8 mouse cellular contexts compared by ENCODE assay signal in genomic region chr19:47503625-47504024, GRCm38 (mm10). TPM values are rescaled to one million over a fixed set of nuclear protein-coding genes. Genes with fewer than 3 reads are reported as not detected.
DNase-seq lines count a peak whose midpoint lies in the region.

No protein-coding gene starts in this region.

- intact Hi-C loops in heart, postnatal 36 days (cut with DNase I): loop anchor here (2.0 kb wide), 1 partner anchor 39 kb away; the partner anchor contains the start of gene Sh3pxd2a

- DNase-seq in heart, postnatal 4 days: peak; percentile 52
- no peak for DNase-seq in heart, postnatal 36 days
- DNase-seq in CD4-positive helper T cell, adult 2 months (ENCODE audit: low read depth, low spot score): peak; percentile 53
- DNase-seq in adipocyte (ENCODE audit: low spot score): peak; percentile 51
- peak; percentile 56 for DNase-seq in kidney, postnatal 14 days
- peak; percentile 44 for DNase-seq in yolk sac, embryonic 10.5 days (ENCODE audit: low spot score)
- DNase-seq in adrenal gland, postnatal 25 days: no peak
- DNase-seq in cerebellum, postnatal 36 days: no peak

RNA-seq across cellular contexts. Expression of gene Stn1, which starts 33.7 kb away (rescaled TPM):
- 10 to 100 TPM; 23.1 to 26.3 TPM for total RNA-seq in heart, postnatal 4 days (2021)
- 10 to 100 TPM; 18.0 to 19.8 TPM for total RNA-seq in heart, postnatal 36 days (2021)
- 14.1 and 17.3 TPM in 2 replicates for total RNA-seq in adrenal gland, postnatal 25 days (2021)

RNA-seq across cellular contexts. Expression of gene Sh3pxd2a, which starts 39.4 kb away (rescaled TPM):
- total RNA-seq in heart, postnatal 4 days (2021): 10 to 100 TPM; 91.0 to 95.1 TPM
- total RNA-seq in heart, postnatal 36 days (2021): 10 to 100 TPM; 47.7 to 59.2 TPM
- 36.2 and 41.6 TPM in 2 replicates for total RNA-seq in adrenal gland, postnatal 25 days (2021)

Comparison
In these comparisons a context has a peak if more than half of its experiments do, and no peak if none do; other contexts are left out.
1. DNase-seq: peak in heart, postnatal 4 days (single experiment), CD4-positive helper T cell, adult 2 months (single experiment), adipocyte (single experiment), kidney, postnatal 14 days (single experiment) and yolk sac, embryonic 10.5 days (single experiment); none in heart, postnatal 36 days (0 of 2), adrenal gland, postnatal 25 days (single experiment) and cerebellum, postnatal 36 days (0 of 2).